Mouse (Mus musculus): ENCODE results near the gene Dock11.
A peak's percentile ranks its signal among the peaks of the same experiment; 100 is the strongest.

Gene Dock11

DNA sequence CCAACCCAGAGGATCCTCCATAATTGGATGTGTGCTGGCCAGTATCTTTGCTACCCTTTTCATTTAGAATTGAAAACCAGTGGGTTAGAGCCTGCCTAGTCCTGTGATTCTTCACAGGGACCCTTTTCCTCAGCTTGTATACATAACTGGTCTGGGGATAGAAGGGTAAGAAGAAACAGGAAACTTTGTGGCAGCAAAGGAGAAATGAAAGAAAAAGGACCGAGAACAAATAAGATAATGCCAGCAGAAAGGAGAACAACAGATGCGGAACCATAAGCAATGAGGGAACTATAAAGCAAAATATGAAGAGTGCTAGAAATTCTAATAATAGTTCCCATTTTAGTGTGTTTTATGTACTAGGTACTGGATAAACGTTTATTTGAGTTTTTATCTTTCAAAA lies 212.7 kb downstream of the Dock11 start:
- DNase-seq (ENCODE audit: low spot score in 2 of 2) = no peak

DNA sequence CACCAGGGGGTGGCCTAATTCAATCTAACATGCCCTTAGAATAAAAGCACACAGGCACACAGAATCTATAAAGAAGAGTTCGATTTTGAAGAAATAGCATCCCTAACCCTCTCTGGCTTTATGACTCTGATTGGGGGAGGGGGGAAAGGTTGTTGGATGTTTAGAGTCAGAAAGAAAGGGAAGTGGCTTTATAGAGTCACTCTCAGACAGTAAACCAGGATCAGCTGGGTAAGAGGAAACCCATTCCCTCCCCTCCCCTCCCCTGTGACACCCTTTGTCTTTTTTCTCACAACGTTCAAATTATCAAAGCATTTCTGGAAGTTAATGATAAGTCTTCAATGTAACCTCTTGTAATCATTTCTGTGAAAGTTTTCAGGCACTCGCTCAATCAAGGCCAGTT lies 220.0 kb downstream of the Dock11 start:
- DNase-seq (ENCODE audit: low spot score in 2 of 2) = no peak

DNA sequence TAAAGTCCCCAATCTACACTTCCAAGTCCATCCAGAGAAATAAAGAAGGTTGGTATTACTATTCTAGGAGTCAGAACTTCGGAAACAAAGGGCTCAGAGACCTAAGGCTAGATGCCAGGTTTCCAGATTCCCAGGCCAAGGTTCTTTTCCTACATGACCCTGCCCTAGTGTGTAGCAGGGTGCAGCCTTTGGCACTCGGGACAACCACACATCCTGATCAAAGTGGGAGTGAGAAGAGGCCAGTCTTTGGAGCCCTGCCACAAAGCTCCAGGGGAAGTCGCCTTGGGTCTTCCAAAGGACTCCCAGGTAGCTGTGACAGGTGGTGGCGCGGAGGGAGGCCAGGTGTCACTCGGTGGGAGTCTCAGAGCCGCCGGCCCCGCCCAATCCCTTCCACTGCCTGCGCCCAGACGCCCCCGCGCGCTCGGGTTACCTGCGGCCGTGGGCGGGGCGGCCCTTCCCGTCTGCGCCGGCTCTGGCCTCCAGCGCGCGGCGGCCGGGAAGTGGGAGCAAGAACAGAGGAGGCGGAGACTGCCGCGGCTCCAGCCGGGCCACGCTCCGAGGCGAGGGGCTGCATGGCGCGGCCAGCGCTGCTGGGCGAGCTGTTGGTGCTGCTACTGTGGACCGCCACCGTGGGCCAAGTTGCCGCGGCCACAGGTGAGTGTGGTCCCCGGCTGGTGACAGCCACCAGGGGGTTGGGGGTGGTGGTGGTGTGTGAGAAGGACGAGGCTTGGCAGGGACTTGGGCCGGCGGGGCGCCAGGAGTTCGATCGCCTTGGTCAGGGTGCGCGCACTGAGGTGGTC lies 223.2 kb downstream of the Dock11 start, which contains the start of gene Il13ra1:
Gene Il13ra1 (plus strand): TSS at position 489 of the 800 bp plus-strand sequence.
- peak; percentile 2 to 11 for DNase-seq (ENCODE audit: low spot score in 2 of 2)

DNA sequence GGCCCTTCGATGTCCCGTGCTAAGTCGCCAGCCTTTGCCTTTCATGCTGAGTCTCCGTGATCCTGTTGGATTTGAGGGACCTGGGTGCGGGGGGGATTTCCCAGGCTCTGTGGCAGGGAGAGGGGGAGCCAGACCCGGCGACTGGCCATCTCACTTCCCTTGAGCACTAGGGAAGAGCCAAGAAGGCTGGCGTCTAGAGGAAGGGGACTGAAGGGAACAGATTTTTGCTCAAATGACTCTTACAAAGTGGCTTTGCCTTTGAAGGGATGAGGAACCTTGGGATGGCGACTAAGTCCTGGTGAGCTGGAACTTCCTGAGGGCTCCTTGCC lies 223.8 kb downstream of the Dock11 start:
- DNase-seq (ENCODE audit: low spot score in 2 of 2) = no peak

DNA sequence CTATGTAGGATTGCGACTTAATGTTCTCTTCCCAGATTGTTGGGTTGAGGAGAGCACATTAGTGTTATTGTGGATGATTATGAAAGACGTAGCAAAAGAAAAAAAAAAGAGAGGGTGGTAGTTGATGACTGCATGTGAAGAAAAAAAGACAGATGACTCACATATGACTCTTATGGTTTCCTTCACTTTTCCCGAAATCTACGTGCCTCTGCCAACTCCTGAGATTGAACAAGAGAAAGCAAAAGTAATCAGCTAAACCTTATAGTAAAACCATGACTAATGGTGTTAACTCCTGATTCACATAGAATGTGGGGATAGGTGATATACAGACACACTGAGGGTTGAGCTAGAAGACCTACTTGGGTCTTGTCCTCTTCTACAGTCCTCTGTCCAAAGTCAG lies 226.5 kb downstream of the Dock11 start:
- DNase-seq (ENCODE audit: low spot score in 2 of 2) = no peak

Measured in frontal cortex, postnatal 10 days (tissue).